Mouse (Mus musculus): ENCODE results near the gene Taok3. TPM values are rescaled to one million over a fixed set of nuclear protein-coding genes. Genes with fewer than 3 reads are reported as not detected.
"Not testable (repeated sequence)": the region's sequence is repeated elsewhere in the genome, so short reads cannot be mapped to it uniquely, and the experiment has no call there.

Gene Taok3
- total RNA-seq, 2 experiments from 2014 or later = 4.6 to 6.8 TPM

GRCm38 (mm10) chr5:117286286-117286685 lies 166.4 kb downstream of the Taok3 start:
- TF ChIP-seq CTCF (IDR thresholded peaks at IDR 0.05) = no peak
- no peak for DNase-seq
- peak overlapping the region; percentile 88; the same call in 1 of the 2 replicates for H3K27ac ChIP-seq
- H3K4me3 ChIP-seq = peak overlapping the region; percentile 90
- intact Hi-C loops (cut with DNase I) = loop anchor here (5.0 kb wide), 1 partner anchor 169 kb away; the partner anchor contains the start of gene Suds3

- Histone ChIP-seq H3K27ac (peak within 1 kb of the TSS; percentile 88), H3K4me3 (peak within 1 kb of the TSS; percentile 90)
- DNase-seq = peak; percentile 99
- intact Hi-C loops (cut with DNase I) = loop anchor here (5.0 kb wide), 1 partner anchor 170 kb away; the partner anchor contains the start of gene Suds3
- TF ChIP-seq CTCF (IDR thresholded peaks at IDR 0.05) = peak; percentile 19; the same call in 1 of the 2 replicates
These were observed 167.2 kb downstream of the Taok3 start, which contains the start of gene Pebp1 for GRCm38 (mm10) chr5:117286831-117287822. Pebp1 (minus strand) TSS chr5:117287625.

- DNase-seq = no peak
- intact Hi-C loops (cut with DNase I) = loop anchor here (5.0 kb wide), 1 partner anchor 172 kb away; the partner anchor contains the start of gene Suds3
- no peak for TF ChIP-seq CTCF (IDR thresholded peaks at IDR 0.05)
- Histone ChIP-seq H3K27ac (no peak overlapping the region), H3K4me3 (no peak overlapping the region)
These were observed 169.7 kb downstream of the Taok3 start for GRCm38 (mm10) chr5:117289646-117290045.

DNA sequence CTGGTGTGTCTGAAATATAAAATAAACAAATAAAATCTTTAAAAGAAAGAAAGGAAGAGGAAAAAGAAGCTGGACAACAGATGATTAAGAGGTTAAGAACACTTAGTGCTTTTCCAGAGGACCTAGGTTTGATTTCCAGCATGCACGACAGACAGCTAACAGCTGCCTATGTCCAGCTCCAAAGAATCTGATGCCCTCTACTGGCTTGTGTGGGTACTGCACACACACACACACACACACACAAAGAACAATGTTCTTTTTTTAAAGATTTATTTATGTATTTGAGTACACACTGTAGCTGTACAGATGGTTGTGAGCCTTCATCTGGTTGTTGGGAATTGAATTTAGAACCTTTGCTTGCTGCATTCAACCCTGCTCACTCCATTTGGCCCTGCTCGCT lies 170.2 kb downstream of the Taok3 start:
- Histone ChIP-seq H3K4me3 (no peak overlapping the region), H3K27ac (no peak overlapping the region)
- peak; percentile 30; the same call in 1 of the 2 replicates for TF ChIP-seq CTCF (IDR thresholded peaks at IDR 0.05)
- intact Hi-C loops (cut with DNase I) = no loop called here
- no peak for DNase-seq

- no peak for DNase-seq
- no peak overlapping the region for H3K4me3 ChIP-seq
- TF ChIP-seq CTCF (IDR thresholded peaks at IDR 0.05) = no peak; the same call in 1 of the 2 replicates
- intact Hi-C loops (cut with DNase I) = no loop called here
- H3K27ac ChIP-seq = no peak overlapping the region
These were observed 171.4 kb downstream of the Taok3 start for GRCm38 (mm10) chr5:117291312-117291711.

GRCm38 (mm10) chr5:117292547-117292946 lies 172.6 kb downstream of the Taok3 start:
- no peak for TF ChIP-seq CTCF (IDR thresholded peaks at IDR 0.05)
- intact Hi-C loops (cut with DNase I) = no loop called here

DNA sequence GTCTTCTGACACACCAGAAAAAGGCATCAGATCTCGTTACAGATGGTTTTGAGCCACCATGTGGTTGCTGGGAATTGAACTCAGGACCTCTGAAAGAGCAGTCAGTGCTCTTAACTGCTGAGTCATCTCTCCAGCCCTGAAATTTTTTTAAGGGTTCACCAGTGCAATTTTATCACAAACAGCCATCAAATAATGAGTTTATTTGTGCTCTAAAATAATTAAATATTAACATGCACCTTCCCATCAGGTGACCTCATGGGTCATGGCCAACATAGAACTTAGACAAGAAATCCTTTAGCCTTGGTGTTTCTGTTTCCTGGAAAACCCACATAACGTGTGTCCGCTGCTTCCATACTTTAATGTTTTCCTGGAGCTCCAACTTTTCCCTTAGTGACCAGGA lies 173.8 kb downstream of the Taok3 start:
- intact Hi-C loops (cut with DNase I); H3K4me3 ChIP-seq; DNase-seq; H3K27ac ChIP-seq: not testable (repeated sequence)

More at GRCm38 (mm10) chr5:117292547-117292946, 172.6 kb downstream of the Taok3 start:
- no peak overlapping the region for H3K27ac ChIP-seq
- DNase-seq = no peak
- H3K4me3 ChIP-seq = no peak overlapping the region

- intact Hi-C loops (cut with DNase I) = no loop called here
- TF ChIP-seq CTCF (IDR thresholded peaks at IDR 0.05) = no peak
These were observed 175.1 kb downstream of the Taok3 start for GRCm38 (mm10) chr5:117295011-117295410.

GRCm38 (mm10) chr5:117302899-117303298 lies 183.0 kb downstream of the Taok3 start:
- no peak overlapping the region for H3K27ac ChIP-seq

More at GRCm38 (mm10) chr5:117295011-117295410, 175.1 kb downstream of the Taok3 start:
- no peak for DNase-seq
- Histone ChIP-seq H3K27ac (no peak overlapping the region), H3K4me3 (no peak overlapping the region)

GRCm38 (mm10) chr5:117303691-117304579 lies 184.0 kb downstream of the Taok3 start:
- no peak overlapping the region for H3K4me3 ChIP-seq
- intact Hi-C loops (cut with DNase I) = no loop called here
- peak overlapping the region; percentile 57 for H3K27ac ChIP-seq
- DNase-seq = no peak
- no peak for TF ChIP-seq CTCF (IDR thresholded peaks at IDR 0.05)

More at GRCm38 (mm10) chr5:117302899-117303298, 183.0 kb downstream of the Taok3 start:
- H3K4me3 ChIP-seq = no peak overlapping the region
- TF ChIP-seq CTCF (IDR thresholded peaks at IDR 0.05) = no peak
- intact Hi-C loops (cut with DNase I) = no loop called here
- DNase-seq = no peak

- peak; percentile 80 for DNase-seq
- peak; percentile 78 for TF ChIP-seq CTCF (IDR thresholded peaks at IDR 0.05)
- no peak overlapping the region for H3K4me3 ChIP-seq
- intact Hi-C loops (cut with DNase I) = loop anchor here (5.0 kb wide), 4 partner anchors 82 to 188 kb away; partner anchors contain the start of genes Rfc5 and Suds3
- H3K27ac ChIP-seq = peak overlapping the region; percentile 57
These were observed 185.0 kb downstream of the Taok3 start for GRCm38 (mm10) chr5:117304947-117305346.

- no peak for TF ChIP-seq CTCF (IDR thresholded peaks at IDR 0.05)
- intact Hi-C loops (cut with DNase I) = loop anchor here (5.0 kb wide), 4 partner anchors 82 to 188 kb away; partner anchors contain the start of genes Rfc5 and Suds3
- DNase-seq = no peak
These were observed 185.8 kb downstream of the Taok3 start for GRCm38 (mm10) chr5:117305754-117306153.

More at GRCm38 (mm10) chr5:117305754-117306153, 185.8 kb downstream of the Taok3 start:
- Histone ChIP-seq H3K4me3 (no peak overlapping the region), H3K27ac (no peak overlapping the region)
